Mouse (Mus musculus) spleen, adult 2 months (tissue): ENCODE results near the gene Arntl. TPM values are rescaled to one million over a fixed set of nuclear protein-coding genes. Genes with fewer than 3 reads are reported as not detected.

Experiments used
- DNase-seq, 2 experiments: peaks; one replicate each; pipeline versions ENCODE4 v3.0.0 to v3.0.0-alpha.2; 2012 to 2021; ENCODE audit warnings: low spot score in 2 of 2, low read depth in 1 of 2
- H3K27ac ChIP-seq: fragments of 200-500 bp; 2 replicates; pipeline ENCODE4 v1.5.1; 2012; ENCODE audit warnings: low read length, inconsistent platforms; ENCODE audit not compliant: insufficient read depth
- H3K27me3 ChIP-seq: fragments of 200-500 bp; 2 replicates; pipeline ENCODE4 v1.6.1; 2012; ENCODE audit warnings: mild to moderate bottlenecking, moderate library complexity, low read length, inconsistent platforms; ENCODE audit not compliant: control insufficient read depth, insufficient read depth
- H3K36me3 ChIP-seq: fragments of 200-500 bp; 2 replicates; pipeline ENCODE4 v1.6.1; 2012; ENCODE audit warnings: mild to moderate bottlenecking, low read length, inconsistent platforms; ENCODE audit not compliant: control insufficient read depth, insufficient read depth
- H3K4me1 ChIP-seq: fragments of 200-500 bp; 2 replicates; pipeline ENCODE4 v1.6.1; 2011; ENCODE audit warnings: inconsistent platforms; ENCODE audit not compliant: control insufficient read depth, insufficient read depth, insufficient read length
- H3K4me3 ChIP-seq: fragments of 200-500 bp; 2 replicates; pipeline ENCODE4 v1.5.1; 2011; ENCODE audit warnings: mild to moderate bottlenecking, inconsistent platforms; ENCODE audit not compliant: insufficient read depth, insufficient read length; ENCODE audit errors: extremely low read depth
- CTCF ChIP-seq: fragments of 200-500 bp; IDR thresholded peaks from 2 replicates; pipeline ENCODE4 v1.5.1; 2011; ENCODE audit warnings: mild to moderate bottlenecking, inconsistent platforms; ENCODE audit not compliant: insufficient read depth, insufficient read length, insufficient replicate concordance; ENCODE audit errors: extremely low read depth
- POLR2A ChIP-seq: fragments of 200-500 bp; IDR thresholded peaks from 2 replicates; pipeline ENCODE4 v1.6.1; 2011; ENCODE audit warnings: low read depth, low read length, inconsistent platforms
- WGBS: fragments of 180-500 bp; shearing (Covaris S2); methylation state at CpG from one replicate; pipeline ENCODE4 v1.1.7; 2018; 5-methylcytosine and 5-hydroxymethylcytosine counted together
- polyA plus RNA-seq: library from polyadenylated mRNA; depleted of rRNA; stranded (reverse); fragments of >200 nt; gene quantifications from 2 replicates; pipeline ENCODE4 v1.2.3, GENCODE M21; 2012

The Arntl gene
- polyA plus RNA-seq, 1 experiment, result 6.3 TPM

GRCm38 (mm10) chr7:113178073-113178472, 29.2 kb upstream of the Arntl start:
- no peaks in the 10 kb centered on the region for H3K27me3 ChIP-seq
- no peak for DNase-seq
- no peak overlapping the region for H3K4me3 ChIP-seq
- TF ChIP-seq CTCF, result no peak
- no peak for TF ChIP-seq POLR2A
- no peaks in the 10 kb centered on the region for H3K4me1 ChIP-seq
- 93% methylated on average over 6 of the region's 6 CpGs for WGBS
- no peak overlapping the region for H3K27ac ChIP-seq
- H3K36me3 ChIP-seq, result no peaks in the 10 kb centered on the region

- Histone ChIP-seq H3K27ac (no peak overlapping the region), H3K36me3 (no peaks in the 10 kb centered on the region), H3K4me1 (no peaks in the 10 kb centered on the region), H3K27me3 (no peaks in the 10 kb centered on the region), H3K4me3 (no peak overlapping the region)
- TF ChIP-seq CTCF, result no peak
- TF ChIP-seq POLR2A, result no peak
- DNase-seq, result no peak
- WGBS, result 60% methylated on average over 8 of the region's 8 CpGs
Observed at GRCm38 (mm10) chr7:113183787-113184186, 23.5 kb upstream of the Arntl start.

DNA sequence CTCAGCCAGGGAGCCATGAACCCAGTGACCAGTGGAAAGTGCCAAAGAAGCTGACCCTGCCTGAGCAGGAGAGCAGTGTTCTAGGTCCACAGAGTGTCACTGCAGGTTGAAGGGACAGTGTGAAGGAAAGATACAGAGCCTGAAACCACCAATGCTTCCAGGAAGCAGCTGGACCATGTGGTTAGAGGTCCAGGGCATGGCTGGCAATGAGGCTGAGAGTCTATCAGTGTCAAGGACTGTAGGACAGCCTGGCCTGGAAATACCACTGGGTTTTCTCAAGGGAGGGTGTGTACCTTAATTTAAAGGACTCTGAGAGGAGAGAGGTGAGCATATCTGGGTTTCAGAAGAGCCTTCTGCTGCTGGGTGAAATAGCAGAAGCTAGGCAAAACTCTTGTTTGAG, 22.2 kb upstream of the Arntl start:
- Histone ChIP-seq H3K27ac (no peak overlapping the region), H3K27me3 (no peaks in the 10 kb centered on the region), H3K36me3 (no peaks in the 10 kb centered on the region), H3K4me3 (no peak overlapping the region), H3K4me1 (no peaks in the 10 kb centered on the region)
- TF ChIP-seq POLR2A, result no peak
- TF ChIP-seq CTCF, result no peak
- no peak for DNase-seq

GRCm38 (mm10) chr7:113186041-113186800, 21.0 kb upstream of the Arntl start:
- H3K27ac ChIP-seq, result no peak overlapping the region
- no peaks in the 10 kb centered on the region for H3K27me3 ChIP-seq
- no peak overlapping the region for H3K4me3 ChIP-seq
- no peaks in the 10 kb centered on the region for H3K36me3 ChIP-seq
- no peaks in the 10 kb centered on the region for H3K4me1 ChIP-seq
- no peak for DNase-seq
- TF ChIP-seq POLR2A (no peak), CTCF (no peak)
- 80% methylated on average over 10 of the region's 10 CpGs for WGBS

DNA sequence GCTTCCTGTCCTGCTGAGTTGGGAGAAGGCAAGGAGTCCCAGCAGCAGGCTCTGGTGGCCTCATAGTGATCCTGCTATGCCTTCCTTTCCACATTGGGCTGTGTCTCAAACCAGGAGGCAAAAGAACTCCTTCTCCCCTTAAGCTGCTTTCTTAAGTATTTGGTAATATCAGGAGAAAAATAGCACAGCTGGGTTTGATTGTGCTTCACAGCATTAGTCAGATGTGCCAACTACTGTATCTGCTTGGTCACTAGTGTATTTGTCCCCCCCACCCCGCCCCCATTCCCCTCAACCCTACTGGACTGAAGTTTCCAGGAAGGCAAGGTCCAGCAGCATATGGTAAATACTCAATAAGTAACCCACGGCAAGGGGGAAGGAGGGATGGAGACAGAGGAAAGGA, 19.2 kb upstream of the Arntl start:
- H3K4me1 ChIP-seq, result no peaks in the 10 kb centered on the region
- no peaks in the 10 kb centered on the region for H3K27me3 ChIP-seq
- TF ChIP-seq CTCF (no peak), POLR2A (no peak)
- DNase-seq, result no peak
- H3K36me3 ChIP-seq, result no peaks in the 10 kb centered on the region
- H3K27ac ChIP-seq, result no peak overlapping the region
- 63% methylated on average over 2 of the region's 2 CpGs for WGBS
- H3K4me3 ChIP-seq, result no peak overlapping the region

DNA sequence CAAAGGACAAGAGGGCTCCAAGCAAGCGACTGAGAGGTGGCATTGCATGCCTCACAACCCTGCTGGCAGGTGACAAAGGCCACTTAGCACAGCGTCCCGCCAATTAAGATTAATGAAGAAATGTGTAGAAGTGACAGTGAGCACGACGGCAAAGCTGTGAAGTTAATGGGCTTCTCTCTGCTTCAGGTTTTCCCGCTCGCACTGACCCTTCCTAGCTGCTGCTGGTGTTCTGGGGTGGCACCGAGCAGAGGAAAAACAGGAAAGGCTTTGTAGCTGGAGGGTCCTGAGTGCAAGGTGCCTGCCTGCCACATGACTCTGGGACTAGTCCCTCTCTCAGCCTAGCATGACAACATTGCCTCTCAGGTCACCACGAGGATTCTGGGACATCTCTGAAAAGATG, 18.7 kb upstream of the Arntl start:
- H3K4me3 ChIP-seq, result no peak overlapping the region
- no peaks in the 10 kb centered on the region for H3K27me3 ChIP-seq
- TF ChIP-seq POLR2A, result no peak
- no peak for TF ChIP-seq CTCF
- no peak overlapping the region for H3K27ac ChIP-seq
- no peaks in the 10 kb centered on the region for H3K4me1 ChIP-seq
- no peak for DNase-seq
- WGBS, result 87% methylated on average over 9 of the region's 9 CpGs
- no peaks in the 10 kb centered on the region for H3K36me3 ChIP-seq

DNA sequence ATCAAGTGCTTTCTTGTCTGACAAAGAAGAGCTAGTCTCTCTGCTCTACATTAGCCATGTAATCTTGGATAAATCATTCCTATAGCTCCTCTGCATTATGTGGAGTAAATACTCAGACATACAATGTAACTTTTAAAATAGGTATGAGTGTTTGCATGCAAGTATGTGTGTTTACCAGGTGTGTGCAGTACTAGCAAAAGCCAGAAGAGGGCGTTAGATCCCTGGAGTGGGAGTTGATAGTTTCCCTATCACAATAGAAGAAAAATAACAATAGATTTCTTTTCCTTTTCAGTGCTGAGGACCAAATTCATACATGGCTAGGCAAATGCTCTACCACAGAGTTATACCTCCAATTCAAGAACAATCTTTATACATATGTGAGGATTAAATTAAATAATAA, 15.5 kb upstream of the Arntl start:
- Histone ChIP-seq H3K4me3 (no peak overlapping the region), H3K27me3 (no peaks in the 10 kb centered on the region), H3K4me1 (no peaks in the 10 kb centered on the region; the same call in none of the 2 replicates), H3K27ac (no peak overlapping the region), H3K36me3 (no peaks in the 10 kb centered on the region)
- 73% methylated on average over 1 of the region's 1 CpGs for WGBS
- no peak for DNase-seq
- no peak for TF ChIP-seq POLR2A
- TF ChIP-seq CTCF, result no peak
